8 mouse cellular contexts compared by ENCODE assay signal in the genomic region with DNA sequence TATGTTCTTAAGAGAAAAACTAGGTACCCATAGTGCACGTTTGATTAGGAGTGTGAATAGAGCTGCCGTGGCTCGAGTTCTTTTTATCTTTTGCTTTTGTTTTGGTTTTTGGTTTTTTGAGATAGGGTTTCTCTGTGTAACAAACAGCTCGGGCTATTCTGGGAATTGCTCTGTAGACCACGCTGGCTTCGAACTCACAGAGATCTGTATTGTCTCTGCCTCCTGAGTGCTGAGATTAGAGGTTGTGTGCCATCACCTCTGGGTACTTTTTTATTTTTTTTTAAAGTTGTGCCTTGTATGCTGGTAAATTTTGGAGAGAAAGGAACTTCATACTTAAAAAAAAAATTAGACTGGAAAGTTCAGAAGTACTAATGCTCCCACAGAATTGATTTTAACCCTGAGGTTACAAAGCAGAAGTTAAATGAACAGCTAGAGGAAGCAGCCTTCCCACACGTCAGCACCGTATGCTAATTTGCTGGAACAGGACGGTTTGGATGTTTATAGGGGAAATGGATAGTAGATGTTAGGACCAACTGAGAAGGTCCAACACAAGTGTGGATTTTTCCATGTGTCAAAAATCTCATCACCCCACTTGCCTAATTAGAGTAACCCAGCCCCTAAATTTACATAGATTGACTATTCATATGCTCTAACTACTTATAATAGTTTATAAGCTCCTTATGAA. TPM values are rescaled to one million over a fixed set of nuclear protein-coding genes. Genes with fewer than 3 reads are reported as not detected.
DNase-seq lines count a peak whose midpoint lies in the region; ATAC-seq lines count a peak whose summit lies in the region.

No protein-coding gene starts in this region.

- no peak overlapping the region for H3K9ac ChIP-seq in lung, embryonic 15.5 days
- peak overlapping the region; percentile 97 for H3K9ac ChIP-seq in forebrain, embryonic 12.5 days
- H3K9ac ChIP-seq in liver, embryonic 12.5 days: peak overlapping the region; percentile 94
- no peak overlapping the region for H3K9ac ChIP-seq in stomach, embryonic 14.5 days (replicated peaks; ENCODE audit: low read depth, low read length)

- no peak for ATAC-seq in lung, embryonic 15.5 days (ENCODE audit: borderline replicate concordance, extremely low read depth, low FRiP score, low TSS enrichment)
- ATAC-seq in forebrain, embryonic 12.5 days (ENCODE audit: low FRiP score): no peak
- no peak for ATAC-seq in liver, embryonic 12.5 days
- no peak for ATAC-seq in stomach, embryonic 14.5 days (ENCODE audit: insufficient number of reproducible peaks, insufficient read depth, low FRiP score, low read depth)

- H3K4me1 ChIP-seq in lung, embryonic 15.5 days: peaks cover 37% of the 10 kb centered on the region
- peaks cover 51% of the 10 kb centered on the region for H3K4me1 ChIP-seq in forebrain, embryonic 12.5 days
- peaks cover 57% of the 10 kb centered on the region for H3K4me1 ChIP-seq in liver, embryonic 12.5 days
- H3K4me1 ChIP-seq in stomach, embryonic 14.5 days (ENCODE audit: control insufficient read depth, insufficient read depth, low read length): peaks cover 24% of the 10 kb centered on the region

- H3K4me3 ChIP-seq in lung, embryonic 15.5 days: peak overlapping the region; percentile 82
- H3K4me3 ChIP-seq in forebrain, embryonic 12.5 days (replicated peaks): peak overlapping the region; percentile 91
- peak overlapping the region; percentile 92 for H3K4me3 ChIP-seq in liver, embryonic 12.5 days
- H3K4me3 ChIP-seq in stomach, embryonic 14.5 days (ENCODE audit: low read depth, low read length): peak overlapping the region; percentile 87

- H3K4me2 ChIP-seq in lung, embryonic 15.5 days: peak overlapping the region; percentile 90
- H3K4me2 ChIP-seq in forebrain, embryonic 12.5 days: peak overlapping the region; percentile 92
- H3K4me2 ChIP-seq in liver, embryonic 12.5 days: peak overlapping the region; percentile 100
- peak overlapping the region; percentile 90 for H3K4me2 ChIP-seq in stomach, embryonic 14.5 days (replicated peaks; ENCODE audit: low read depth, low read length)

- whole genome bisulfite sequencing in lung, embryonic 15.5 days: 51% methylated on average over 9 of the region's 9 CpGs
- WGBS in forebrain, embryonic 12.5 days: 31% methylated on average over 9 of the region's 9 CpGs
- WGBS in liver, embryonic 12.5 days (ENCODE audit: insufficient replicate concordance): 24% methylated on average over 9 of the region's 9 CpGs
- 57% methylated on average over 9 of the region's 9 CpGs for WGBS in stomach, embryonic 14.5 days

- no peaks in the 10 kb centered on the region for H3K36me3 ChIP-seq in lung, embryonic 15.5 days
- peaks cover 4% of the 10 kb centered on the region for H3K36me3 ChIP-seq in forebrain, embryonic 12.5 days (replicated peaks)
- H3K36me3 ChIP-seq in liver, embryonic 12.5 days: peaks cover 29% of the 10 kb centered on the region
- H3K36me3 ChIP-seq in stomach, embryonic 14.5 days (ENCODE audit: control insufficient read depth, insufficient read depth, low read length): peaks cover 7% of the 10 kb centered on the region

- H3K27me3 ChIP-seq in lung, embryonic 15.5 days: no peaks in the 10 kb centered on the region
- H3K27me3 ChIP-seq in forebrain, embryonic 12.5 days: peaks cover 9% of the 10 kb centered on the region; the same call in 1 of the 2 replicates
- no peaks in the 10 kb centered on the region; the same call in 1 of the 2 replicates for H3K27me3 ChIP-seq in liver, embryonic 12.5 days (replicated peaks)
- no peaks in the 10 kb centered on the region for H3K27me3 ChIP-seq in stomach, embryonic 14.5 days (ENCODE audit: control insufficient read depth, insufficient read depth, low read length)

- H3K27ac ChIP-seq in lung, embryonic 15.5 days: no peak overlapping the region
- H3K27ac ChIP-seq in forebrain, embryonic 12.5 days: peak overlapping the region; percentile 20; the same call in 1 of the 2 replicates
- peak overlapping the region; percentile 98 for H3K27ac ChIP-seq in liver, embryonic 12.5 days
- H3K27ac ChIP-seq in stomach, embryonic 14.5 days (ENCODE audit: low read length): no peak overlapping the region

- no peaks in the 10 kb centered on the region for H3K9me3 ChIP-seq in lung, embryonic 15.5 days
- no peaks in the 10 kb centered on the region for H3K9me3 ChIP-seq in forebrain, embryonic 12.5 days
- H3K9me3 ChIP-seq in liver, embryonic 12.5 days (replicated peaks): no peaks in the 10 kb centered on the region
- H3K9me3 ChIP-seq in stomach, embryonic 14.5 days (ENCODE audit: control insufficient read depth, low read depth, low read length): no peaks in the 10 kb centered on the region

- no peak for DNase-seq in lung, postnatal 4 days
- DNase-seq in frontal cortex, postnatal 14 days (ENCODE audit: low spot score in 2 of 2): no peak
- no peak for DNase-seq in kidney, postnatal 25 days
- no peak for DNase-seq in adrenal gland, postnatal 10 days

RNA-seq across cellular contexts. Expression of a gene that starts 2.5 kb away (rescaled TPM):
- 18.4 and 19.3 TPM in 2 replicates for polyA plus RNA-seq in lung, embryonic 15.5 days (2015; fragmentation: Nextera tagmentation; extraction: Ambion mirVana)
- 36.4 and 40.5 TPM in 2 replicates for polyA plus RNA-seq in forebrain, embryonic 12.5 days (2016; fragmentation: Nextera tagmentation; extraction: Ambion mirVana)
- polyA plus RNA-seq in liver, embryonic 12.5 days (2016; fragmentation: Nextera tagmentation; extraction: Ambion mirVana): 9.5 and 9.9 TPM in 2 replicates
- 18.3 and 19.9 TPM in 2 replicates for polyA plus RNA-seq in stomach, embryonic 14.5 days (2014; fragmentation: Nextera tagmentation; extraction: Ambion mirVana)
- total RNA-seq in adrenal gland, postnatal 10 days (2021): 10 to 100 TPM; 46.2 TPM

RNA-seq across cellular contexts. Expression of a gene that starts 24.3 kb away (rescaled TPM):
- 9.6 and 10.7 TPM in 2 replicates for polyA plus RNA-seq in lung, embryonic 15.5 days (2015; fragmentation: Nextera tagmentation; extraction: Ambion mirVana)
- 38.5 and 45.6 TPM in 2 replicates for polyA plus RNA-seq in forebrain, embryonic 12.5 days (2016; fragmentation: Nextera tagmentation; extraction: Ambion mirVana)
- polyA plus RNA-seq in liver, embryonic 12.5 days (2016; fragmentation: Nextera tagmentation; extraction: Ambion mirVana): 7.1 and 8.4 TPM in 2 replicates
- 11.2 and 12.3 TPM in 2 replicates for polyA plus RNA-seq in stomach, embryonic 14.5 days (2014; fragmentation: Nextera tagmentation; extraction: Ambion mirVana)
- total RNA-seq in adrenal gland, postnatal 10 days (2021): 10 to 100 TPM in 1 of 2 experiments, 1 to 10 TPM in 1; 7.9 to 11.1 TPM

RNA-seq across cellular contexts. Expression of a gene that starts 58.9 kb away (rescaled TPM):
- 1.5 and 1.7 TPM in 2 replicates for polyA plus RNA-seq in lung, embryonic 15.5 days (2015; fragmentation: Nextera tagmentation; extraction: Ambion mirVana)
- polyA plus RNA-seq in forebrain, embryonic 12.5 days (2016; fragmentation: Nextera tagmentation; extraction: Ambion mirVana): 3.7 and 3.9 TPM in 2 replicates
- polyA plus RNA-seq in liver, embryonic 12.5 days (2016; fragmentation: Nextera tagmentation; extraction: Ambion mirVana): 2.2 and 2.3 TPM in 2 replicates
- 3.5 and 4.0 TPM in 2 replicates for polyA plus RNA-seq in stomach, embryonic 14.5 days (2014; fragmentation: Nextera tagmentation; extraction: Ambion mirVana)
- 10 to 100 TPM in 1 of 2 experiments, 1 to 10 TPM in 1; 6.7 to 38.4 TPM for total RNA-seq in adrenal gland, postnatal 10 days (2021)

Comparison
In these comparisons a context has a peak if more than half of its experiments do, and no peak if none do; other contexts are left out.
1. H3K27ac ChIP-seq: peak in forebrain, embryonic 12.5 days (single experiment) and liver, embryonic 12.5 days (single experiment); none in lung, embryonic 15.5 days (single experiment) and stomach, embryonic 14.5 days (single experiment).
2. H3K9ac ChIP-seq: peak in forebrain, embryonic 12.5 days (single experiment) and liver, embryonic 12.5 days (single experiment); none in lung, embryonic 15.5 days (single experiment) and stomach, embryonic 14.5 days (single experiment).
3. Peak in every context shown above with its lines, with median percentiles within 50 percentile points of each other: H3K4me2 ChIP-seq and H3K4me3 ChIP-seq.